Mouse (Mus musculus) embryo, embryonic 10 days (tissue): ENCODE measurements around the gene Nop53.

Experiments
- DNase-seq: peaks from one replicate; pipeline ENCODE4 v3.0.0-alpha.2; 2015; ENCODE audit warnings: low spot score

The Nop53 gene

GRCm38 (mm10) chr7:15960691-15961090 lies 14.8 kb upstream of the Nop53 start:
- no peak for DNase-seq

GRCm38 (mm10) chr7:15956143-15956542 lies 10.3 kb upstream of the Nop53 start:
- no peak for DNase-seq

- no peak for DNase-seq
Measured at GRCm38 (mm10) chr7:15955509-15955908, 9.6 kb upstream of the Nop53 start.

- peak; percentile 81 for DNase-seq
Measured at GRCm38 (mm10) chr7:15954978-15955443, 9.1 kb upstream of the Nop53 start.

- no peak for DNase-seq
Measured at GRCm38 (mm10) chr7:15954436-15954835, 8.6 kb upstream of the Nop53 start.

- no peak for DNase-seq
Measured at GRCm38 (mm10) chr7:15953307-15954074, 7.6 kb upstream of the Nop53 start.

GRCm38 (mm10) chr7:15952416-15952815 lies 6.5 kb upstream of the Nop53 start:
- no peak for DNase-seq

- DNase-seq = no peak
Measured at GRCm38 (mm10) chr7:15950008-15950407, 4.1 kb upstream of the Nop53 start.

GRCm38 (mm10) chr7:15949216-15949790 lies 3.4 kb upstream of the Nop53 start:
- no peak for DNase-seq

GRCm38 (mm10) chr7:15948381-15948941 lies 2.6 kb upstream of the Nop53 start:
- DNase-seq = peak; percentile 90

GRCm38 (mm10) chr7:15947653-15948260 lies 1.9 kb upstream of the Nop53 start:
- DNase-seq = no peak

GRCm38 (mm10) chr7:15945211-15945610 lies 663 bp downstream of the Nop53 start:
- DNase-seq = no peak

GRCm38 (mm10) chr7:15944311-15944710 lies 1.6 kb downstream of the Nop53 start:
- DNase-seq = no peak

- DNase-seq = no peak
Measured at GRCm38 (mm10) chr7:15938621-15939020, 7.3 kb downstream of the Nop53 start.

GRCm38 (mm10) chr7:15937491-15937890 lies 8.4 kb downstream of the Nop53 start:
- no peak for DNase-seq

GRCm38 (mm10) chr7:15933437-15934359 lies 12.2 kb downstream of the Nop53 start:
- DNase-seq = no peak

- no peak for DNase-seq
Measured at GRCm38 (mm10) chr7:15931635-15932034, 14.2 kb downstream of the Nop53 start.

GRCm38 (mm10) chr7:15930543-15930942 lies 15.3 kb downstream of the Nop53 start:
- no peak for DNase-seq

- peak; percentile 74 for DNase-seq
Measured at GRCm38 (mm10) chr7:15929910-15930309, 16.0 kb downstream of the Nop53 start.

- DNase-seq = peak; percentile 96
Measured at GRCm38 (mm10) chr7:15922220-15922773, 23.6 kb downstream of the Nop53 start, which contains the start of gene Selenow. Gene Selenow, minus strand, starts transcription at chr7:15922402.

GRCm38 (mm10) chr7:15921796-15922195 lies 24.1 kb downstream of the Nop53 start:
- DNase-seq = peak; percentile 82
